Mouse (Mus musculus) limb, embryonic 14.5 days (tissue): ENCODE data around the gene Proz. TPM values are rescaled to one million over a fixed set of nuclear protein-coding genes. Genes with fewer than 3 reads are reported as not detected.

Source experiments
- ATAC-seq: fragments of 200-750 bp; cut with Nextera tagmentation; 2 replicates; pipeline ENCODE4 v1.8.0; 2017; ENCODE audit warnings: low read depth, moderate number of reproducible peaks, moderate TSS enrichment; ENCODE audit not compliant: low FRiP score
- DNase-seq: peaks from one replicate; pipeline ENCODE4 v3.0.0-alpha.2; 2015; ENCODE audit warnings: low spot score
- H3K27ac ChIP-seq: fragments of 300-500 bp; sonication (generic); replicated peaks from 2 replicates; pipeline ENCODE4 v1.5.1; 2014; ENCODE audit warnings: low read depth, mild to moderate bottlenecking, low read length, moderate library complexity, mixed read lengths
- H3K27me3 ChIP-seq: fragments of 300-500 bp; sonication (generic); 2 replicates; pipeline ENCODE4 v1.6.1; 2014; ENCODE audit warnings: low read length, mixed read lengths; ENCODE audit not compliant: control insufficient read depth, insufficient read depth
- H3K36me3 ChIP-seq: fragments of 300-500 bp; sonication (generic); 2 replicates; pipeline ENCODE4 v1.6.1; 2014; ENCODE audit warnings: mild to moderate bottlenecking, low read length, moderate library complexity, mixed read lengths; ENCODE audit not compliant: control insufficient read depth, insufficient read depth
- H3K4me1 ChIP-seq: fragments of 300-500 bp; sonication (generic); 2 replicates; pipeline ENCODE4 v1.6.1; 2014; ENCODE audit warnings: antibody characterized with exemption, low read length, mixed read lengths; ENCODE audit not compliant: control insufficient read depth, insufficient read depth
- H3K4me2 ChIP-seq: fragments of 300-500 bp; sonication (generic); replicated peaks from 2 replicates; pipeline ENCODE4 v1.6.1; 2014; ENCODE audit warnings: low read depth, mild to moderate bottlenecking, low read length, moderate library complexity; ENCODE audit not compliant: severe bottlenecking
- H3K4me3 ChIP-seq: fragments of 300-500 bp; sonication (generic); replicated peaks from 2 replicates; pipeline ENCODE4 v1.5.1; 2014; ENCODE audit warnings: low read length
- H3K9ac ChIP-seq: fragments of 300-500 bp; sonication (generic); 2 replicates; pipeline ENCODE4 v1.6.1; 2014; ENCODE audit warnings: mild to moderate bottlenecking, low read depth, low read length, moderate library complexity; ENCODE audit not compliant: severe bottlenecking
- H3K9me3 ChIP-seq: fragments of 300-500 bp; sonication (generic); 2 replicates; pipeline ENCODE4 v1.6.1; 2016; ENCODE audit warnings: low read length; ENCODE audit not compliant: control insufficient read depth
- POLR2A ChIP-seq: fragments of 200-500 bp; IDR thresholded peaks from 2 replicates; pipeline ENCODE4 v1.8.0; 2012; ENCODE audit warnings: inconsistent platforms, mild to moderate bottlenecking, moderate library complexity, borderline replicate concordance; ENCODE audit not compliant: insufficient read depth, insufficient read length; ENCODE audit errors: extremely low read depth
- WGBS: fragments of 180-500 bp; shearing (Covaris S2); extraction: QIAGEN DNeasy Blood & Tissue Kit; methylation state at CpG from one replicate; pipeline ENCODE4 v1.1.7; 2014; 5-methylcytosine and 5-hydroxymethylcytosine counted together
- polyA plus RNA-seq, 2 experiments: library from polyadenylated mRNA; depleted of rRNA in 1 of 2; stranded (reverse) in 1 of 2; unstranded in 1 of 2; fragments of >200 nt; fragmentation: Nextera tagmentation in 1 of 2; extraction: Ambion mirVana in 1 of 2; gene quantifications; 2 replicates each; pipeline versions ENCODE4 v1.2.1 to v1.2.3; 2012 to 2014

Proz gene
- polyA plus RNA-seq (2012; rRNA removed) (0.04 and 0.06 TPM in 2 replicates), polyA plus RNA-seq (2014; fragmentation: Nextera tagmentation; extraction: Ambion mirVana) (0.18 and 0.39 TPM in 2 replicates)

DNA sequence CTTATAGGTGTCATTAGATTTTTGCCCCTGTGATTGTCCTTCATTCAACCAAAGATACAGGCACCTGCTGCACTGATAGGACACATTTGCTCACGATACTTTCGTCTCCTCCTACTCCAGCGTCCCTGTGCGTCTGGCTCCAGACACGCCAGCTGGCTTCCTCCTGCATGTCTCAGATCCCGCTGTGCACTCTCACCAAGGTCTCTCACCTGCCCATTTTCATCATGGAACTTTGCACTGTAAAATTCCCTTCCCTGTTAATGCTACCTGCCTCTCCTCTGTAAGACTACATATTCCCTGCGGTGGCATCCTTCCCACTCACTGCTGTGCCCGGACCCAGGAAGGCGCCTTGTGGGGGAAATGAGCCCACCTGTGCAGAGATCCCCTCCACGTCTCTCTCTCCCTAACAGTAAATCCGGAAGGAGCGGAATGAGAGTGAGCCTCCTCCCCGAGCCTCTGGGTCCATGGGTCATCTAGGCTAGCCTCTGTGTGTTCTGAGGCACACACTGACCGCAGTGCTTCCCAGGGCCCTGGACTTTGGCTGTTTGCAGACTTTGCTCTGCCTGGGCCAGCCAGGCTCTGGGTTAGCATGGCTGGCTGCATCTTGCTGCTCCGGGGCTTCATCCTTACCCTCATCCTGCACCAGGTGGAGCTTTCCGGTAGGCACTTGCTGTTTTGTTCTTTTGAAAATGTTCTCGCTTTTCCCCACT lies at the start of gene Proz:
Proz (plus strand) TSS at position 474 of the 710 bp plus-strand sequence.
- TF ChIP-seq POLR2A, result no peak
- 74% methylated on average over 17 of the region's 17 CpGs for WGBS
- DNase-seq (no peak), ATAC-seq (no peak)
- Histone ChIP-seq H3K4me1 (no peaks in the 10 kb centered on the region), H3K36me3 (no peaks in the 10 kb centered on the region), H3K9me3 (no peaks in the 10 kb centered on the region), H3K9ac (no peak within 1 kb of the TSS), H3K4me2 (no peak within 1 kb of the TSS), H3K4me3 (no peak within 1 kb of the TSS), H3K27me3 (no peaks in the 10 kb centered on the region), H3K27ac (no peak within 1 kb of the TSS)

GRCm38 (mm10) chr8:13019560-13019959 lies 41.2 kb upstream of the Proz start:
- Histone ChIP-seq H3K4me3 (no peak overlapping the region), H3K27ac (no peak overlapping the region), H3K4me1 (no peaks in the 10 kb centered on the region), H3K9me3 (no peaks in the 10 kb centered on the region), H3K4me2 (no peak overlapping the region), H3K36me3 (peaks cover 24% of the 10 kb centered on the region), H3K9ac (no peak overlapping the region), H3K27me3 (no peaks in the 10 kb centered on the region)
- ATAC-seq (no peak), DNase-seq (no peak)
- no peak for TF ChIP-seq POLR2A
- 57% methylated on average over 4 of the region's 4 CpGs for WGBS

GRCm38 (mm10) chr8:13021830-13022229 lies 38.9 kb upstream of the Proz start:
- TF ChIP-seq POLR2A, result no peak
- peaks cover 15% of the 10 kb centered on the region for H3K36me3 ChIP-seq
- H3K4me1 ChIP-seq, result no peaks in the 10 kb centered on the region
- no peaks in the 10 kb centered on the region for H3K9me3 ChIP-seq
- 96% methylated on average over 8 of the region's 8 CpGs for WGBS
- H3K9ac ChIP-seq, result no peak overlapping the region
- no peak for ATAC-seq
- no peak for DNase-seq
- no peak overlapping the region for H3K4me2 ChIP-seq
- no peak overlapping the region for H3K27ac ChIP-seq
- H3K27me3 ChIP-seq, result no peaks in the 10 kb centered on the region
- no peak overlapping the region for H3K4me3 ChIP-seq

DNA sequence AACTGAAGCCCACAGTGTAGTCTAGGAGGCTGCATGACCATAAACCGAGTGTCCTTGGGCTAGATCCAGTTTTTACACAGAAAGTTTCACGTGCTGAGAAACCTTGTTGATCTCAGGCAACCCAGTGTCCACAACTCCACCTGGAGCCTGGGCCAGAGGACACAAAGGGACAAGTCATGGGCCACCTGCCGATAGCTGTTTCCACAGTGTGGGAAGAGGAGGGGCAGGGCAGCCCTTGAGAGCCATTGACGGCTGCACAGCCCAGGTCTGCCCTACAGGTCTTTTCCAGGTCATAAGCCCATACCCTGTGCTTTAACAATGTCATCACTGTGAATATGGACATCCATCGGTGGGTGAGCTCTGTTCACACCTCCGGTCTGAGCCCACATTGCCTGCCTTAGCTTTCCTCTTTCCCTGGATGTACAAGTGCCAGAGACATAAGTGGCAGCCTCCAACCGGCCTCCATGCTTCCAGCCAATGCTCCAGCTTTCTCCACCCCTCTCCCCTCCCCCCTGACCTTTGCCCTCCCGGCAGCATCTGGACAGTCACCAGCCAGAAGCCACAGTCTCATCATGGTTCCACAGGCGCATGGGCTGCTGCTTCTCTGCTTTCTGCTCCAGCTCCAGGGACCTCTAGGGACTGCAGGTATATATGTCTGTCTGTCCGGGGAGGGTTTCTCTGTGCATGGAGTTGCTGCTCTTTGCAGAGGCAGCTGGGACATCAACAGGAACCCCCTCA lies 35.1 kb upstream of the Proz start, which contains the start of gene F7:
F7 (plus strand) TSS at position 548 of the 738 bp plus-strand sequence.
- Histone ChIP-seq H3K9ac (no peak within 1 kb of the TSS), H3K27ac (no peak within 1 kb of the TSS), H3K4me3 (no peak within 1 kb of the TSS), H3K27me3 (no peaks in the 10 kb centered on the region), H3K4me2 (no peak within 1 kb of the TSS), H3K36me3 (no peaks in the 10 kb centered on the region; the same call in 1 of the 2 replicates), H3K9me3 (no peaks in the 10 kb centered on the region), H3K4me1 (no peaks in the 10 kb centered on the region)
- WGBS, result 63% methylated on average over 10 of the region's 10 CpGs
- TF ChIP-seq POLR2A, result no peak
- no peak for DNase-seq
- no peak for ATAC-seq

- Histone ChIP-seq H3K9ac (no peak overlapping the region), H3K36me3 (no peaks in the 10 kb centered on the region), H3K9me3 (no peaks in the 10 kb centered on the region), H3K4me3 (no peak overlapping the region), H3K4me2 (no peak overlapping the region), H3K27ac (no peak overlapping the region), H3K27me3 (no peaks in the 10 kb centered on the region), H3K4me1 (no peaks in the 10 kb centered on the region)
- ATAC-seq (no peak), DNase-seq (no peak)
- no peak for TF ChIP-seq POLR2A
- 80% methylated on average over 5 of the region's 5 CpGs for whole genome bisulfite sequencing
These were observed 33.1 kb upstream of the Proz start for GRCm38 (mm10) chr8:13027615-13028014.
